Comparison of ENCODE assay signal across 11 mouse cellular contexts in the genomic region with DNA sequence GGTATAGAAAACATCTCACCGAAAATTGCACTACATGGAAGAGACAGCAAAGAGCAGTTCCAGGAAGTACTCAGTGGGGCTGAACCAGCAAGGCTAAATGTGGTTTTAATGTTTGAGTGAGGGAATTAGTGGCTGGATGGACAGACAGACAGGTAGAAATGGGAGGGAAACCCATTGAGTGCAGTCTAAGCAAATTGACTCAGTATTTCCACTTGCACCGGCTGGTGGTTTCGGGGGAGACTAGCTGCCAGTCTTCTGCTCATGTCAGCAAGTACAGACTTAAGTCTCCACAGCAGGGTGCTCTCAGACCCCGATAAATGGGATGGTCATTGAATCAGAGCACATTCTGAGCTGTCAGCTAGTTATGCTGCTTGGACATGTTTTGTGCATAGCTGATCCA.
"Had no signal": no experiment of that assay in that cellular context is flagged by ENCODE, and none has a peak within 500 bp of the region (broad histone marks: within the 10 kb centered on the region; RNA-seq: fewer than 3 reads in every experiment).

No protein-coding gene starts in this region.

- H3K27me3 ChIP-seq: limb, embryonic 15.5 days; lung, embryonic 15.5 days; midbrain, embryonic 12.5 days; neural tube, embryonic 13.5 days; stomach, embryonic 15.5 days had no signal

- H3K4me3 ChIP-seq: limb, embryonic 15.5 days; lung, embryonic 15.5 days; midbrain, embryonic 12.5 days; neural tube, embryonic 13.5 days; stomach, embryonic 15.5 days had no signal

- H3K4me2 ChIP-seq: limb, embryonic 15.5 days; lung, embryonic 15.5 days; midbrain, embryonic 12.5 days; neural tube, embryonic 13.5 days; stomach, embryonic 15.5 days had no signal

- H3K36me3 ChIP-seq: stomach, embryonic 15.5 days had no signal

- ATAC-seq: midbrain, embryonic 16.5 days had no signal

- H3K27ac ChIP-seq: limb, embryonic 15.5 days; lung, embryonic 15.5 days; midbrain, embryonic 12.5 days; neural tube, embryonic 13.5 days; stomach, embryonic 15.5 days had no signal

- H3K9ac ChIP-seq: limb, embryonic 15.5 days; lung, embryonic 15.5 days; midbrain, embryonic 12.5 days; neural tube, embryonic 13.5 days; stomach, embryonic 15.5 days had no signal

- H3K9me3 ChIP-seq: limb, embryonic 15.5 days; lung, embryonic 15.5 days; midbrain, embryonic 12.5 days; neural tube, embryonic 13.5 days; stomach, embryonic 15.5 days had no signal

- H3K4me1 ChIP-seq: limb, embryonic 15.5 days; lung, embryonic 15.5 days; midbrain, embryonic 12.5 days; neural tube, embryonic 13.5 days; stomach, embryonic 15.5 days had no signal

- DNase-seq: kidney, adult 18-20 months; kidney, postnatal 10 days; layer of hippocampus, postnatal 36 days; retina, postnatal 1 day; thymus, postnatal 4 days had no signal
